Mouse (Mus musculus): ENCODE results near the gene Nsg2.

DNA sequence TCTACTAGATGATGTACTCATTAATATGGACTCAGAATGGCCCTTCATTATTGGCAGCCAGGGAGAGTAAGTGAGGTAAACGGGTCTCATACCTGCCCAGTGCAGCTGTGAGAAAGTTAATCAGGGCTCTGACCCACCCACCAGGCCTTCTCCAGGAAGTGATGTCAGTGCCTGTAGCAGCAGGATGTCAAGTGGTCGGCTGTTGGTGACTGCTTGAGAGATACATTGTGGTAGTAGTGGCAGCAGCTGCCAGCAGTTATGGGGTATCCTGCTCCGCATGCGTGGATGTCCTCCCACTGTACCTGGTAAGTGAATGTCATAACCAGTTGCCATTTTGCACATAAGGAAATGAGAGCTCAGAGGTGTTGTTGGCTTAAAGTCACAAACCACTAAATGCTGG lies 39.4 kb downstream of the Nsg2 start:
- TF ChIP-seq POLR2A (IDR thresholded peaks at IDR 0.05; ENCODE audit: extremely low read depth, insufficient read depth, low read length), result no peak
- TF ChIP-seq CTCF (IDR thresholded peaks at IDR 0.05; ENCODE audit: extremely low read depth, insufficient read depth, low read length), result no peak

Measured in cortical plate, adult 2 months (tissue).